Mouse (Mus musculus) heart, adult 11 months (tissue): ENCODE data around the gene Neurog1.

ENCODE experiments used
- DNase-seq: peaks from one replicate; pipeline ENCODE4 v3.0.0; 2022

Neurog1 gene

DNA sequence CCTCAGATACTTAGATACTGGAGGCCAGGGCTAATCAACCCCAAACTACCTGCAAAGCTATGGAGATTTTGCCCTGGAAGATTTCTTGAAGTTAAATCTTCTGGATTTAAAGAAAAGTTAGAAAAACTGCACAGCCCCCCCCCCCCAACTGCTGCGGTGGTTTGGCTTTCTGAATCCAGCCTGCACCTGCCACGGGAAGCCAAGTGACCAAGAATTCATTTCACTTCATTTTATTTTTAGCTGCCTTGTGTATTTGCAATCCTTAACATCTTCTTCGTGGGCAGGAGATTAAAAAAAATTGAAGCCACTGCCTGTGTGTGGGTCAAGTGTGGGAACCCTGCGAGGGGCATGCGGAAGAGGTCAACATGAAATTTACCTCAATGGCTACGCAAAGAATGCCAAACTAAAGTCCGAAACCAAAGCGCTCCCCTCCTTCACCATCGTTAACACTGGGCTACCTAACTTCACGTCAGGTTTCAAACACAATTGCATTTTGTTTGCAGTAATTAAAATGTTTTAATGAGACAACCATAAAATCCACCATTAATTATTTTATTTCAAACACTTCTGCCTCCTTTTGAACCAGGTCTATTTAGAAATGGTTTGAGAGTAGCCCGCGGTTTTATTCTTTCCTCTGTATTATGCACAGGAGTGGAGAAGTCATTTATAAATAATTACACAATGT, 5.6 kb upstream of the Neurog1 start:
- no peak for DNase-seq

GRCm38 (mm10) chr13:56256716-56257299, 4.8 kb upstream of the Neurog1 start:
- no peak for DNase-seq

DNA sequence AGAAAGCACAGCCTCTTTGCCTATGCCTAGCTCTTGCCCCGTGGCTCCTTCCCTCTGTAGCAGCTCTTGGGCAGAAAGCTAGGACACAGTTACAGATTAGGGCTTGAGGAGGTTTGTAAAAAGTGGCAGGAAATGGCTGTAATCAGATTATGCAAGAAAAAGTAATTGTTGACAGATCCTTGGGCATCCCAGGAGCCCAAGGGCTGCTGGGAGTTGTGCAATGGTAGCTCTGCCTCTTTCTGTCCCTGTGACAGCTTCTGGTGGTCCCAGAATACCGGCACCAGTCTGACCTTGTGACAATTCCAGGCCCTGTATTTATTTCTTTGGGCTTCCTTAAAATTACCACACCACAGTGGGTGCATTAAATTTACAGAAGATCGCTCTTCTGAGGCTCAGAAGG, 1.4 kb upstream of the Neurog1 start:
- no peak for DNase-seq

GRCm38 (mm10) chr13:56252783-56253182, 820 bp upstream of the Neurog1 start:
- no peak for DNase-seq

GRCm38 (mm10) chr13:56251176-56251923, 613 bp downstream of the Neurog1 start:
- DNase-seq = no peak

- DNase-seq = no peak
Observed at GRCm38 (mm10) chr13:56250551-56251161, 1.3 kb downstream of the Neurog1 start.

- peak; percentile 44 for DNase-seq
Observed at GRCm38 (mm10) chr13:56249593-56250341, 2.2 kb downstream of the Neurog1 start.

- DNase-seq = no peak
Observed at GRCm38 (mm10) chr13:56243104-56243503, 8.9 kb downstream of the Neurog1 start.

DNA sequence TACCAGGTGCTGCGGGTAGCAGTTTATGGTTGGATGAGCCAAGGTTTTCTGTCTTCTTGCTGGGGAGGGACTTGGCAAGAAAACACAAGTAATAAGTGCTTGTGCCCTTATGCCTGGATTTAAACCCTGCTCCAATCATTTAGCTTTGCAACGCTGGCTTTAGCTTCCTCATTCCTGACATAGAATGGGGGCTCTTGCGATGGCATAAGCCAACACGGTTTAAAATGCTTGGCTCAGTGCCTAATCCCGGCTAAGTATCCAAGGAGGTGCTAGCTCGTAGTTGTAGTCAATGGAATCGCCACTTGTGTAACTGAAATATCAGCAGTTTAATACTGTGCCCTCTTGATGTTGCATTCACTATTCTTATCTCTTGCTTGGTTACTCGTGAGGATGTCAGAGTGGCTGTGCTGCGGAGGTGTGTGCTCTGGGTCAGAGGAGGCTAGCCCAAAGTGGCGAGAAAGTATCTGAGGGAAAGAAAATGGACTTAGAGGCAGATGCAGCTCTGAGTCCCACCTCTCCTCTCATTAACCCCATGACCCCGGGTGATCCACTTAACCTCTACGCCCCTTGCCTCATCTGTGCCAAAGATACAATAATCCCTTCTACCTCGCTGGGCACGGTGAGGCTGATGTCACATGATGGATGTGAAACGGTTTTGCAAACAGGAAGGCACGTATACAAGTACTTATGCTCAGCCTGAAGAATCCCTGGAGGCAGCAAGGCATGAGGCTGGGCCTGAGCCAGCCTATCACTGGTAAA, 11.8 kb downstream of the Neurog1 start:
- DNase-seq = no peak

DNA sequence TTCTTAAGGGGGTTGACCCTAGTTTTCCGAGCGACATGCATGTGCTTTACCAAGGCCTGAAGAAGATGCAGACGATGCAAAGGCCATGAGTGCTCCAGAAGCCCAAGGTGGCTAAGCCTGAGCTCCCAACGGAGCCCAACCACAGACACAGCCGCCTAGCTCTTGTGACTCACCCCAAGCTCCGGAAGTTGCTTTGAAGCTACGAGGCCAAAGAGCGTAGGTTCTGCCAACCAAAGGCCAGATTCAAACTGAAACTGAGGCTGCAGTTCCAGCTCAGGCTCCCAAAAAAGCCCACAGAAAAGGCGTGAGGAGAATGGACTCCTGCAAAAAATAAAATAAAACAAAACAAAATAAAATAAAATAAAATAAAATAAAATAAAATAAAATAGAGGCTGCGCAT, 14.1 kb downstream of the Neurog1 start:
- no peak for DNase-seq

GRCm38 (mm10) chr13:56236194-56236593, 15.8 kb downstream of the Neurog1 start:
- DNase-seq = no peak

GRCm38 (mm10) chr13:56228790-56229189, 23.2 kb downstream of the Neurog1 start:
- DNase-seq = no peak

DNA sequence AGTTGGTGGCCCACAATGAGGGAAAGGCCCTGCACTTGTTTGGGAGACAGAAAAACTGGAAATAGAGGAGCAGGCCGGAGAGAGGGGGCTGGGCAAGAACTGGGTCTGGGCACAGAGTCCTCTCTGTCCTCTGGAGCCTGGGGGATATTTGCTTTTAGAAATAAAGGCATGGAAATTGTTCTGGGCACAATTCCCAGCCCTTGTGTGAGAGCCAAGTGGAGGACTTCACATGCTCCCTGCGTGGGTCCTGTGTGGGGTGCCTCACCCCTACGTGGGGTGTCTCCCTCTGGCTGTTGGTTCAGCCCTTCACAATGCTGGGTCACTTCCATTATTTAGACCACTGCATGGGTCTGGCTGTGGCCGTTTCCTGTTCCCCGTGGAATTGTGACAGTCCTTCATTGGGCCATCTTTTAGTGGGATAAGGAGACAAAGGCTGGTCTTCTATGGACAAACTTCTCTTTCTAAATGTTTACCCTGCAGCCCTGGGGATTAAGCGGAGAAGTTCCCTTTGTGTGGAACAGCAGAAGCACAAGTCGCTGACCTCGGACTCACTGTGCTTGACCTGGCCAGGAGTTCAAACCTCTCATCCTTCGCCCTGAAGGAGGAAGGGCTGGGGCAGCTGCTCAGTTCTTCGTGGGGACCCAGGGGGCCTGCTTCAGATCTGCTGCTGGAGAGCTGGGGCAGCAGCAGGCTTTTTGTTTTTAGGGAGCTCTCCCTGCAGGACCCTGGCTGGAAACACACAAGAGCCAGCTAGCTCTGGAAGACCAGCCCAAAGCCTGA, 25.6 kb downstream of the Neurog1 start:
- DNase-seq = no peak

GRCm38 (mm10) chr13:56223625-56224024, 28.3 kb downstream of the Neurog1 start:
- DNase-seq = no peak

DNA sequence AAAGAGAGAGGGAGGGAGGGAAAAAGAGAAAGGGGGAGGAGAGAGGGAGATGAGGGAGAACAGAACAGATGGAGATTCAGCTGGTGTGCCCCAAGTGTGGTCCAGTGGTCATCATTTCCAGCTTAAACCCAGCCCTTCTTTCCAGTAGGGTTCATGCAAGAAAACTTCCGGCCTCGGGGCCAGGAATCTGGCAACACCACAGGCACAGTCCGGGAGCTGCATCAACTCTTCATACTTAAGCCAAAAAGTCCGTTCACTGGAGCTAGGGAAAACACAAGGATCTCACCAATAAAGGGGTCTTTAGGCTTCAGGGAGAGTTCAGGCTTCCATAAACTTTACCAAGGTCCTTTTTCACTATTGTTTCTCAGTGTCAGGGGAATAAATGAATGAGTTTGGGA, 29.1 kb downstream of the Neurog1 start:
- DNase-seq = no peak

DNA sequence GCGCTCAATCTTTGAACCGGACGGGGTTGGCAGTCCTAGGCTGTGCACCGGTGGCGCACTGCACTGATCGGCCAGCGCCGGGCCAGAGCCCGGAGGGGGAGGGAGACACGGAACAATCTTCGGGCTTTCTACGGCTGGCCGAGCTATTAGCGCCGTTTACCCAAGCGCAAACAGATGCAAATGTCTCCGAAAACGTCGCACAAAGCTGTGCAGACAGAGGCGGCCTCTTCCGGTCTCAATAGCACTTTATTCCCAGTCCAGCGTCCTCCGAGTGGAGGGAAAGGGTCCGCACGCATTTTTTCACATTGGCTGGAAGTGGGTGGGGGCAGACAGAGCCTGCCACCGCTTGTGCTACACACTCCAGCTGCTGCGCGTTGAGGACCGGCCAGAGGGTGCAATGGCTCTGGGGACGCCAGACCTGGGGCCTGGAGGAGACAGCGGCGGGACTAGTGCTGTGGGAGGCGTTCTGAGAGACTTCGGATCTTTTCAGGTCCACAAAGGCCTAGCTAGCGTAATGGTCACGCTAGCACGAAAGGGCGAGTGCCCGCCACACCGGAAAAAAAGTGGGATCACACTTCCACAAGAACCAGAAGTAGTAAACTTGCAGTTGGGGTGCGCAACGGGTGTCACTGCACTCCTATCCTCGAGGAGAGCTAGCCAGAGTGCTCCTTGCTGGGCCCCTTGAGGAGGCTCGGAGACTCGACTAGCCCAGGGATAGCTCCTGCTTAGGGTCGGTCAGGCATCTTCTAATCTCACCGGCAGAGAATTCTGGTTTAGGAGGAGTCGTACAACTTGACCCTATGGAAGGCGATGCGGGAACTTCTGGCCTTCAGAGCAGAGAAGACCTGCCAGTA, 29.7 kb downstream of the Neurog1 start:
- no peak for DNase-seq

GRCm38 (mm10) chr13:56221129-56221910, 30.6 kb downstream of the Neurog1 start:
- DNase-seq = no peak

DNA sequence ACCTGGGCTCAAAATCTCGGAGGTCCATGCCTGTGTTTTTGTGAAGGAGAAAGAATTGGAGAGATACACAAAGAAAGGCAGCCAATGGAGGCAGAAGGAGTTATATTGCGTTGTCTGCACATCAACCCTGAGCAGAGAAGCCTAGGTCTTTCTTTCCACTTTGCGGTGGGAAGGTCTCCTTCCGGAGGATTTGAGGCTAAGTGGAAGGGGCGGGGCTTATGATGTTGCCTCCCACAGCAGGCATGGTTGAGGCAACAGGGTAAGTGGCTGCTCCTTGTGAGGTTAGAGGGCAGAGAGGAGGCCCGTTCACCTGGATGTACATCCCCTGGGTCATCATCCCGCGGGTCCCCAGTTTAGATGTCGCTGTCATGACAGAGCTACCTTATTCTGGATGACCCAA, 32.7 kb downstream of the Neurog1 start:
- DNase-seq = no peak

DNA sequence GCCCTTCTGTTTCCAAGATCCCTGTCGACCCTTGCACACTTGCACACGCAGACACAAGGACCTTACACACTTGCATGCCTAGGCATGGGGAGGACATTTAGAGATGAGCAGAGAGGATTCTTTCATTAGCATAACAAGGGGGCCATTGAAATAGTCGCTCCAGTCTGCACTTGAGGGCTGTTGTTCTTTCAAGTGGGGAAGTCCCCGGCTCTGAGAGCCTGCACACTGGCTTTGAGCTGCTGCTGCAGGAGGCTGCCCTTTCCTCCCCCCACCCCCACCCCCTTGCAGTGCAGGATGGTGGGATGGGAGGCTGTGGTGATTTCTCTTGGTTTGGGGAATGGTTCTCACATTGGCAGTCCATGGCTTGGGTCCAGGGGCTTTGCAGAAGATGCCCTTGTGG, 35.9 kb downstream of the Neurog1 start:
- no peak for DNase-seq

- DNase-seq = no peak
Observed at GRCm38 (mm10) chr13:56214633-56215032, 37.3 kb downstream of the Neurog1 start.
